Mouse (Mus musculus): ENCODE results near the gene Vipas39. TPM values are rescaled to one million over a fixed set of nuclear protein-coding genes. Genes with fewer than 3 reads are reported as not detected.

Gene Vipas39
- polyA plus RNA-seq, 1 experiment from 2014 or later = 42.2 TPM

GRCm38 (mm10) chr12:87265444-87265843 is 612 bp downstream of the Vipas39 start:
- peak overlapping the region; percentile 71 for H3K9ac ChIP-seq
- H3K4me3 ChIP-seq = peak overlapping the region; percentile 69
- 14% methylated on average over 11 of the region's 11 CpGs for WGBS
- H3K9me3 ChIP-seq = no peaks in the 10 kb centered on the region
- peaks cover 8% of the 10 kb centered on the region for H3K4me1 ChIP-seq
- H3K36me3 ChIP-seq = peaks cover 46% of the 10 kb centered on the region
- ATAC-seq (ENCODE audit: insufficient number of reproducible peaks, low FRiP score, low TSS enrichment, low read depth) = no peak
- peak overlapping the region; percentile 90; the same call in 1 of the 2 replicates for H3K27ac ChIP-seq
- no peaks in the 10 kb centered on the region for H3K27me3 ChIP-seq
- peak overlapping the region; percentile 53 for H3K4me2 ChIP-seq

GRCm38 (mm10) chr12:87260562-87260961 is 5.5 kb downstream of the Vipas39 start:
- Histone ChIP-seq H3K36me3 (peaks cover 62% of the 10 kb centered on the region), H3K9ac (no peak overlapping the region), H3K27me3 (no peaks in the 10 kb centered on the region), H3K4me3 (no peak overlapping the region), H3K4me1 (no peaks in the 10 kb centered on the region; the same call in 1 of the 2 replicates), H3K9me3 (no peaks in the 10 kb centered on the region), H3K27ac (no peak overlapping the region), H3K4me2 (no peak overlapping the region)
- 92% methylated on average over 8 of the region's 8 CpGs for WGBS
- no peak for ATAC-seq (ENCODE audit: insufficient number of reproducible peaks, low FRiP score, low TSS enrichment, low read depth)

- WGBS = 95% methylated on average over 5 of the region's 5 CpGs
- Histone ChIP-seq H3K4me2 (no peak overlapping the region), H3K4me3 (no peak overlapping the region), H3K9ac (no peak overlapping the region), H3K36me3 (peaks cover 84% of the 10 kb centered on the region), H3K9me3 (no peaks in the 10 kb centered on the region), H3K27me3 (no peaks in the 10 kb centered on the region), H3K4me1 (no peaks in the 10 kb centered on the region), H3K27ac (no peak overlapping the region)
- no peak for ATAC-seq (ENCODE audit: insufficient number of reproducible peaks, low FRiP score, low TSS enrichment, low read depth)
Measured at GRCm38 (mm10) chr12:87256629-87257028, 9.4 kb downstream of the Vipas39 start.

- Histone ChIP-seq H3K36me3 (peaks cover 93% of the 10 kb centered on the region), H3K4me2 (no peak overlapping the region), H3K9ac (no peak overlapping the region), H3K4me1 (no peaks in the 10 kb centered on the region), H3K27me3 (no peaks in the 10 kb centered on the region), H3K4me3 (no peak overlapping the region), H3K27ac (no peak overlapping the region), H3K9me3 (no peaks in the 10 kb centered on the region)
- WGBS = 92% methylated on average over 6 of the region's 6 CpGs
- ATAC-seq (ENCODE audit: insufficient number of reproducible peaks, low FRiP score, low TSS enrichment, low read depth) = no peak
Measured at GRCm38 (mm10) chr12:87253878-87254277, 12.2 kb downstream of the Vipas39 start.

GRCm38 (mm10) chr12:87250161-87250560 is 15.9 kb downstream of the Vipas39 start:
- no peak overlapping the region for H3K4me2 ChIP-seq
- WGBS = 90% methylated on average over 6 of the region's 6 CpGs
- no peak overlapping the region for H3K4me3 ChIP-seq
- H3K36me3 ChIP-seq = peaks cover 86% of the 10 kb centered on the region
- no peak overlapping the region for H3K27ac ChIP-seq
- no peaks in the 10 kb centered on the region for H3K4me1 ChIP-seq
- ATAC-seq (ENCODE audit: insufficient number of reproducible peaks, low FRiP score, low TSS enrichment, low read depth) = no peak
- H3K27me3 ChIP-seq = no peaks in the 10 kb centered on the region
- H3K9ac ChIP-seq = no peak overlapping the region
- H3K9me3 ChIP-seq = no peaks in the 10 kb centered on the region

GRCm38 (mm10) chr12:87238632-87239031 is 27.4 kb downstream of the Vipas39 start, which contains the start of gene Noxred1:
TSS of gene Noxred1 (minus strand) at chr12:87238732.
- no peak for ATAC-seq (ENCODE audit: insufficient number of reproducible peaks, low FRiP score, low TSS enrichment, low read depth)
- Histone ChIP-seq H3K9me3 (no peaks in the 10 kb centered on the region), H3K4me2 (no peak within 1 kb of the TSS), H3K4me3 (no peak within 1 kb of the TSS), H3K9ac (no peak within 1 kb of the TSS), H3K27ac (no peak within 1 kb of the TSS), H3K4me1 (no peaks in the 10 kb centered on the region), H3K27me3 (no peaks in the 10 kb centered on the region), H3K36me3 (peaks cover 44% of the 10 kb centered on the region)
- WGBS = 97% methylated on average over 1 of the region's 1 CpGs

- Histone ChIP-seq H3K27ac (no peak overlapping the region), H3K9me3 (no peaks in the 10 kb centered on the region), H3K27me3 (no peaks in the 10 kb centered on the region), H3K4me2 (no peak overlapping the region), H3K4me1 (no peaks in the 10 kb centered on the region), H3K9ac (no peak overlapping the region), H3K4me3 (no peak overlapping the region), H3K36me3 (peaks cover 36% of the 10 kb centered on the region)
- 72% methylated on average over 5 of the region's 5 CpGs for WGBS
- no peak for ATAC-seq (ENCODE audit: insufficient number of reproducible peaks, low FRiP score, low TSS enrichment, low read depth)
Measured at GRCm38 (mm10) chr12:87236882-87237483, 29.1 kb downstream of the Vipas39 start.

- Histone ChIP-seq H3K36me3 (no peaks in the 10 kb centered on the region), H3K27ac (no peak overlapping the region), H3K27me3 (no peaks in the 10 kb centered on the region), H3K4me3 (no peak overlapping the region), H3K4me1 (no peaks in the 10 kb centered on the region), H3K9me3 (no peaks in the 10 kb centered on the region), H3K4me2 (no peak overlapping the region), H3K9ac (no peak overlapping the region)
- no peak for ATAC-seq (ENCODE audit: insufficient number of reproducible peaks, low FRiP score, low TSS enrichment, low read depth)
Measured at GRCm38 (mm10) chr12:87230379-87230895, 35.6 kb downstream of the Vipas39 start.

GRCm38 (mm10) chr12:87229633-87230032 is 36.4 kb downstream of the Vipas39 start:
- whole genome bisulfite sequencing = 84% methylated on average over 2 of the region's 2 CpGs
- Histone ChIP-seq H3K27me3 (no peaks in the 10 kb centered on the region), H3K27ac (no peak overlapping the region), H3K4me3 (no peak overlapping the region), H3K4me1 (no peaks in the 10 kb centered on the region), H3K9me3 (no peaks in the 10 kb centered on the region), H3K4me2 (no peak overlapping the region), H3K9ac (no peak overlapping the region), H3K36me3 (no peaks in the 10 kb centered on the region)
- ATAC-seq (ENCODE audit: insufficient number of reproducible peaks, low FRiP score, low TSS enrichment, low read depth) = no peak

- H3K36me3 ChIP-seq = no peaks in the 10 kb centered on the region
- no peak overlapping the region for H3K9ac ChIP-seq
- no peak overlapping the region for H3K27ac ChIP-seq
- H3K4me1 ChIP-seq = no peaks in the 10 kb centered on the region
- no peak overlapping the region for H3K4me3 ChIP-seq
- H3K9me3 ChIP-seq = no peaks in the 10 kb centered on the region
- WGBS = 74% methylated on average over 7 of the region's 7 CpGs
- H3K4me2 ChIP-seq = no peak overlapping the region
- no peaks in the 10 kb centered on the region for H3K27me3 ChIP-seq
- no peak for ATAC-seq (ENCODE audit: insufficient number of reproducible peaks, low FRiP score, low TSS enrichment, low read depth)
Measured at GRCm38 (mm10) chr12:87226801-87227200, 39.3 kb downstream of the Vipas39 start.

- H3K27me3 ChIP-seq = no peaks in the 10 kb centered on the region
- no peaks in the 10 kb centered on the region for H3K36me3 ChIP-seq
- H3K9ac ChIP-seq = no peak overlapping the region
- H3K9me3 ChIP-seq = no peaks in the 10 kb centered on the region
- ATAC-seq (ENCODE audit: insufficient number of reproducible peaks, low FRiP score, low TSS enrichment, low read depth) = no peak
- H3K4me1 ChIP-seq = no peaks in the 10 kb centered on the region
- 76% methylated on average over 10 of the region's 10 CpGs for WGBS
- H3K4me3 ChIP-seq = no peak overlapping the region
- H3K27ac ChIP-seq = no peak overlapping the region
- H3K4me2 ChIP-seq = no peak overlapping the region
Measured at GRCm38 (mm10) chr12:87224950-87225349, 41.1 kb downstream of the Vipas39 start.

GRCm38 (mm10) chr12:87219362-87219761 is 46.7 kb downstream of the Vipas39 start:
- Histone ChIP-seq H3K4me1 (no peaks in the 10 kb centered on the region), H3K36me3 (no peaks in the 10 kb centered on the region), H3K27me3 (no peaks in the 10 kb centered on the region), H3K4me3 (no peak overlapping the region), H3K9me3 (no peaks in the 10 kb centered on the region), H3K27ac (no peak overlapping the region), H3K9ac (no peak overlapping the region), H3K4me2 (no peak overlapping the region)
- no peak for ATAC-seq (ENCODE audit: insufficient number of reproducible peaks, low FRiP score, low TSS enrichment, low read depth)
- WGBS = 42% methylated on average over 7 of the region's 7 CpGs

GRCm38 (mm10) chr12:87217596-87217995 is 48.5 kb downstream of the Vipas39 start:
- Histone ChIP-seq H3K9ac (no peak overlapping the region), H3K4me1 (no peaks in the 10 kb centered on the region), H3K9me3 (no peaks in the 10 kb centered on the region), H3K27me3 (no peaks in the 10 kb centered on the region), H3K4me2 (no peak overlapping the region), H3K36me3 (no peaks in the 10 kb centered on the region), H3K27ac (no peak overlapping the region), H3K4me3 (no peak overlapping the region)
- ATAC-seq (ENCODE audit: insufficient number of reproducible peaks, low FRiP score, low TSS enrichment, low read depth) = no peak

All from limb, embryonic 15.5 days (tissue).